Comparison of ENCODE assay signal across 8 mouse cellular contexts in the genomic region with DNA sequence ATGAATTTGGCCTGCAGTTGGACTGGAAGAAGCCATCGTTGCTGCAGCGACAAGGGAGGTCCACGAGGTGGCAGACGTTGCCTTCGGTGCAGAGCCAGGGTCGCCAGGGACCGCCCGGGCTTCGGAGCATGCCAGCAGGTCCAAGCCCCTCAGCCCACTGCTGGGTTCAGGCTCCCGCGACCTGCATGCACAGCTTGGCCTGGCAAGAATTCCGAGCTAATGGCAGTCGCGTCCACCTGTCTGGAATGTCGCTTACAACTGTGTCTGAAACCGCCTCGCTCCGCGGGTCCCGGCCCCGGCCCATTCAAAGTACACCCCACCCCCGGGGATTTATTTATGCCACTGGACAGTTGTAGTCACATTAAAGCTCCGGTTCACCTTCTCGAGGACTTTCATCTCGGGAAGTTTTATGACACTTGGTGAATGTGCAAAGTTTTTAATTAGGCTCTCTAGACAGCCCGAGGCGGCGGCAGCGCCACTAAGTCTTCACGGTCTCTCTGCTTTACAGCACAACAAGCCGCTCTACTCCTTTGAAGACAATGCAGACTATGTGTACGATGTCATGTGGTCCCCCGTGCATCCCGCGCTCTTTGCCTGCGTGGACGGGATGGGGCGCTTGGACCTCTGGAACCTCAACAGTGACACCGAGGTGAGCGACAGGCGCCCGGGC.
A peak's percentile ranks its signal among the peaks of the same experiment; 100 is the strongest.
DNase-seq lines count a peak whose midpoint lies in the region; ATAC-seq lines count a peak whose summit lies in the region.

No protein-coding gene starts in this region.

- WGBS in embryonic facial prominence, embryonic 10.5 days, result 1% methylated on average over 42 of the region's 42 CpGs

- peak overlapping the region; percentile 56 for H3K4me3 ChIP-seq in embryonic facial prominence, embryonic 10.5 days

- H3K27me3 ChIP-seq in embryonic facial prominence, embryonic 10.5 days (replicated peaks; ENCODE audit: low read depth, poor library complexity, severe bottlenecking), result peaks cover 6% of the 10 kb centered on the region; the same call in 1 of the 2 replicates

- DNase-seq in CD4-positive, CD25-positive, alpha-beta regulatory T cell, adult 2 months (ENCODE audit: low read depth, low spot score), result peak; percentile 45
- DNase-seq in embryonic facial prominence, embryonic 10.5 days (ENCODE audit: low spot score), result peak; percentile 92
- peak; percentile 66 to 87 for DNase-seq in heart, adult 18-20 months
- DNase-seq in kidney, adult 11 months, result peak; percentile 29
- peak; percentile 89 for DNase-seq in left cerebral cortex, postnatal 4 days
- DNase-seq in mesoderm, embryonic 11.5 days (ENCODE audit: low read depth, low spot score), result peak; percentile 91
- peak; percentile 19 for DNase-seq in skeletal muscle tissue, adult 2 months (ENCODE audit: low read depth, low spot score)

- peaks cover 13% of the 10 kb centered on the region for H3K4me1 ChIP-seq in embryonic facial prominence, embryonic 10.5 days

- no peak for ATAC-seq in CD4-positive, CD25-positive, alpha-beta regulatory T cell, adult 4 months

- peak overlapping the region; percentile 59 for H3K27ac ChIP-seq in embryonic facial prominence, embryonic 10.5 days (replicated peaks)

- H3K36me3 ChIP-seq in embryonic facial prominence, embryonic 10.5 days (replicated peaks), result no peaks in the 10 kb centered on the region

- no peaks in the 10 kb centered on the region for H3K9me3 ChIP-seq in embryonic facial prominence, embryonic 10.5 days

- intact Hi-C loops in left cerebral cortex, postnatal 4 days (cut with DNase I), result loop anchor here (5.0 to 10.0 kb wide), 2 partner anchors 151 to 871 kb away; no protein-coding TSS in a partner anchor

Comparison
In these comparisons a context has a peak if more than half of its experiments do, and no peak if none do; other contexts are left out.
1. DNase-seq: peak in every context shown above with its lines; median percentile 92 in embryonic facial prominence, embryonic 10.5 days; 91 in mesoderm, embryonic 11.5 days; 89 in left cerebral cortex, postnatal 4 days; 76 in heart, adult 18-20 months; 45 in CD4-positive, CD25-positive, alpha-beta regulatory T cell, adult 2 months; 29 in kidney, adult 11 months; 19 in skeletal muscle tissue, adult 2 months.